Mouse (Mus musculus) erythroblast, embryonic 14.5 days (primary cell): ENCODE data around the gene Gm20594.

Source experiments
- GATA1 ChIP-seq: IDR thresholded peaks from 2 replicates; pipeline ENCODE4 v1.6.1; 2012; ENCODE audit warnings: low read length, inconsistent platforms, mixed read lengths
- TAL1 ChIP-seq: IDR thresholded peaks from 3 replicates; pipeline ENCODE4 v1.6.1; 2012; ENCODE audit warnings: low read length, inconsistent platforms, mixed read lengths

DNA sequence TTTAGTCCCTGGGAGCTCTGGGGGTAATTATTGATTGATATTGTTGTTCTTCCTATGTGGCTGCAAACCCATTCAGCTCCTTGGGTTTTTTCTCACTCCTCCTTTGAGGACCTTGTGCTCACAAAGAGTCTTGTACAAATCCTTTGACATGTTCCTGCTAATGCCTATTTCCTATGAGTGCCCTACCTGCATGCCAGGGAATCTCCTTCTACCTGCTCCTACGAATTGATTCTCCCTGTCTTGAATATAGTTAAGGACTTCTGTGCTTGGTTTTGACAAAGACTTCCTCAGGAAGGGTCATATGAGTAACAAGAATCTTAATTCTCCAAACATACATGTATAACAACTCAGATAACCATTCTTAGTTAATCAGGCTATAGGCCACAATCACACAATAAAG lies at the start of gene Gm20594:
- TF ChIP-seq GATA1 (no peak), TAL1 (no peak)
